Mouse (Mus musculus): ENCODE data around the gene Cxcl15.
"Not testable (repeated sequence)": the region's sequence is repeated elsewhere in the genome, so short reads cannot be mapped to it uniquely, and the experiment has no call there.

Cxcl15 gene

DNA sequence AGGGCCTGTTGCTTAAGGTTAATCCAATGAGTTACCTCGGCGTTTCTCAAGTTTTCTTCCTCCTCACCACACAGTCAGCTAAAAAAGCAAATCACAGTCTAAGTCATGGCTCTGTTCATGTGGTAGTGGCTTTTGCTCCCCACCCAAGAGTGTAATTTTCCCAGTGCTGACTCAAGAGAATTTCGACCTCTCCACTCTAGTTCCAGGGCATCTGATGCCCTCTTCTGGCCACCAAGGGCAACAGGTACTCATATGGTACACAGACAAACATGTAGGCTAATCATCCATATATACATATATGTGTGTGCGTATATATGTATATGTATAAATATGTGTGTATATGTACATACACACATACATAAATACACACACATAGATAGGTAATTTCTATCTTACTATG is 6.2 kb upstream of the Cxcl15 start:
- in situ Hi-C loops (cut with MboI; ENCODE audit: unreplicated experiment in 2 of 2) = loop anchor here in 1 of 2 experiments (5.0 kb wide), 1 partner anchor 126 kb away; no protein-coding TSS in a partner anchor

DNA sequence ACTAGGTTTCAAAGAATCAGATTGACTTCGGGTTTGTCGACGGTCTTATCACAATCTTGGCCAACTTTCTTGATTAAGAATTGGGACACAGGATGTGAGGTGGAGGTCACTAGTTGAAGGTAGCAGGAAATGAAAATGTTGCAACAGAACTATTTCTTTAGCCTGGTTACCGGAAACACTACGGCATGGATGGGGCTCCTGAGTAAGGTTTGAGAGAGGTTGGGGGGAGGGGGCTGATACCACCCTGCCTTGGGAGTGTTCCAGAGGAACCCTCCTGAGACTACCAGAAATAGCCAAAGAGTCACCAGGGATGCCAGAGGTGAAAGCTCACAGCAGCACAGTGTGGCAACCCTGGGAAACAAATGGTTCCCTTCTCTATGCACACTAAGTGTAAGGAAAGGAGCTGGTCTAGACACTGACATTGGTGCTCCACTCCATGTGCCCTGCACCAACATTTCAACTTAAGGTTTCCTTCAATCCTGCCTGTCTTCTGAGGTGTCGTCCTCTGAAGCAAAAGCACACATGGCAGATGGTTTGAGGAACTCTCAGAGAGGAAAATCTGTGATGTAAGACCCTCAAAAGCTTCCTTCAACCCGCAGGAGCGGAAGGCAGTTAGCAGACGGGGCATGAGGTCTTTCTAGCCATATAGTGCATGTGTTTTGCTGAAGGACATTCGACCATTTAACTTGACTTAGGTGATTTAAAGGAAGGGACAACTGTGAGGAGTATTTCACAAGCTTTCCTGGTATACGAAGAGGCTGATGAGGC is 4.8 kb upstream of the Cxcl15 start:
- in situ Hi-C loops (cut with MboI; ENCODE audit: unreplicated experiment in 2 of 2) = loop anchor here (5.0 kb wide), 1 partner anchor 127 kb away; no protein-coding TSS in a partner anchor

DNA sequence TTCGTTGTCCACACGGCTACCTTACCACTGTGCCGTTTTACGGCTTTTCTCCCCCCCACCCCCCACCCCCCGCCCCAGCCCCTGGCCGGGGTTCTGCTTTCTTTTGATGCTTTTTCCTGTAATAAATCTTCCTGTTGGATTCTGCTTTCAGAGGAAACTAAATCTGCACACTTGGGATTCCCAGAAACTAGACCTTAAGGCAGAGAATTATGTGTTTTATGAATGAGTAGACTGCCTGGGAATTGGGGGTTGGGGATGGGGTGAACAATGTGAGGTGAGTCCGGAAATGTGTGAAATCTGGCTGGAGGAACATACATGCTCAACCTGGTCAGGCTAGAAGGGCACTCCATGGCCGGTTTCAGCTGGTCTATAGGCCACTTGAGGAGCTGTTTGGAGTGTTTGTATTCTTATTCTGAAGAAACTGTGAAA is 4.2 kb upstream of the Cxcl15 start:
- in situ Hi-C loops (cut with MboI; ENCODE audit: unreplicated experiment in 2 of 2) = loop anchor here in 1 of 2 experiments (5.0 kb wide), 1 partner anchor 128 kb away; no protein-coding TSS in a partner anchor

DNA sequence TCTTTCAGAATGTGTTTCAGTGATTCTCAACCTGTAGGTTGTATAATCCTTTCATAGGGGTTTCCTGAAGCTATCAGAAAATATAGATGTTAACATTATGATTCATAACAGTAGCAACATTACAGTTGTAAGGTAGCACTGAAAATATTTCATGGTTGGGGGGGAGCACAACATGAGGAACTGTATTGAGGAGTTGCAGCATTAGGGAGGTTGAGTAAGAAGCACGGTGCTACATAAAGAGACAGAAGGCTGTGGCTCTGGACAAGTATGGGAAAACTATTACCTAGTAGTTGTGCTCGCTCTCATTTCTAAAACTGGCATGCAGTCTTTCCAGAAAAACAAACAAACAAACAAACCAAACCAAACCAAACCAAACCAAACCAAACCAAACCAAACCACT is 1.1 kb downstream of the Cxcl15 start:
- in situ Hi-C loops (cut with MboI; ENCODE audit: unreplicated experiment in 2 of 2) = not testable (repeated sequence)

DNA sequence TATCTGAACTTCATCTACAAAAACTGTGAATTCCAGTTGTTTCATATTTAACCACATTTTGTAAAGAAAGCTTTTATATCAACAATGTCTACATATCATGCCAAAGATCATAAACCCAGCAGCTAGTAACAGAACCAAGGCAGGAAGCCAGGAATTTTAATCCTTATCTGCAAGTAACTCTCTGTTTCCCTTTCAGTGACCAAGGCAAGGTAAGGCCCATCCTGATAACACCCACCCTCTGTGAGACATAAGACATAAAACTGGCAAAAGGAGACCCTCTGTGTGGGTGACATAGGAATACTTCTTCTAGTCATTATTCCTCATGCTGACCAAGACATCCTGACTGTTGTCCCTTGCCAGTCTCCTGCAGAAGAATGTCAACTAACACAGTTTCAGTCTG is 10.2 kb downstream of the Cxcl15 start:
- in situ Hi-C loops (cut with MboI; ENCODE audit: unreplicated experiment in 2 of 2) = no loop called here

DNA sequence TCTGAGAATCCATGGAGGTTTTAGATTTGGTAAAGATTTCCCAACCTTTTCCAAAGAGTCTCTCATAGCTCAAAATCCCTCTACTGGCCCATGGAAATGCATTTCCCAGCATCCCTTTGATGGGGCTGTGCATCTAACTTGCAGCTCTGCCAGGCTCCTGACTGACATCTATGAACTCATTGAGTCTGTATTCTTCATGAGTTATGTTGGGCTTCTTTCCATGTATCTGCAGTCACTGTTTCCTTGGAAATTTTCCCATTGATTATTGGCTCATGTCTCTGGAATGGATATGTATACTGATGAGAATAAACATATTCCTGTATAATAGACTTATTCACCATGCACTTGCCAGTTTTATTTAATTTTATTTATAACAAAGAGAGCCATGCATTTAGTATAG is 11.7 kb downstream of the Cxcl15 start:
- in situ Hi-C loops (cut with MboI; ENCODE audit: unreplicated experiment in 2 of 2) = no loop called here

DNA sequence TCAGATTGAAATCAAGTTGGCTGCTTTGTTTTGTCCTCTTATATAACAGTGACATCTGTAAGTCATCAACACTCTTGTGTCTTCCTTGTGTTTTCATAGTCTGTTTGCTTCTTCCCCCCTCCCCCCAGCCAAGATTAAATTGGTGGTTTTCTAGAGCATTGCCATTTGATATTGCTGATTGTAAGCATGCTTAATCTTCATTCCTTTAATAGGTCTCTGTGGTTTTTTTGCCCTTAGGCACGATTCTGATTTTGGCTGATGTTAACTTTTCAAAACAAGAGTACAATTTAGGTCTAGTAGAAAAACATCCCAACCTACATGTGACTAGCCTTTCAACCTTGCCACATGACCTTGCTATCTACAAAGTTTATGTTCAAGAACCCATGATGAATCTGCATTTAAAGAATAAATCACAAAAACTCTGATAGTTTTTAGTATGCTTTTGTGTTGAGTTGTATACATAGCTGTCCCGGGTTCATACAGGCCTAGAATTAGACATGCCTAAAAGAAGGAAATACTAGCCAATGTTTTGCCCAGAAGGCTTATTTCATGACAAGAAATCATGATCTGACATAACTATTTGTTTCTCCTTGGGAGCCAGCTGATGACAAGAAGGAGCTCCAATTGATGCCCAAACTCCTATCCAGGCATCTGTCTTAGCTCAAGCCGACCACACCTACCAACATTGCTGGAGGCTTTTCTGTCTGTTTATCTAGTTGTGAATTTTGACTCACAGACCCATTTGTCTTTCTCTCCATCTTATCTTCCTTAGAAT is 13.0 kb downstream of the Cxcl15 start:
- in situ Hi-C loops (cut with MboI; ENCODE audit: unreplicated experiment in 2 of 2) = no loop called here

DNA sequence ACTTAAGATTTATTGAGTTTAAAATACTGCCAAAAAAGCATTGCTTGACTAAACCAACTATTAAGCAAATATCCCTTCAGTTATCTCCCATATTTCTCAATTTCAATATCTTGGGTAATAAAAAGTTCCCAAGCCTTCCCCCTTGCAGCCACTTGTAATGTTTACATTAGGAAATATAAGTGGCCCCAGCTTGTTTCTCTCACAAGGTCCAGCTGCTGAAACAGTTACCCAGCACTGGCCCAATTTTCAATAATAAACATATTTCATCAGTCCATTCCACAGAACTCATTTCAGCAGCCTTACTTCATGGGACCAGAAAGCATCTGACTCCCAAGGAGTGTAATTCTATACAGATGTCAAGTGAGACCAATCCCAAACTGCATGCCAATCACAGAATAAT is 25.4 kb downstream of the Cxcl15 start:
- in situ Hi-C loops (cut with MboI; ENCODE audit: unreplicated experiment in 2 of 2) = no loop called here

DNA sequence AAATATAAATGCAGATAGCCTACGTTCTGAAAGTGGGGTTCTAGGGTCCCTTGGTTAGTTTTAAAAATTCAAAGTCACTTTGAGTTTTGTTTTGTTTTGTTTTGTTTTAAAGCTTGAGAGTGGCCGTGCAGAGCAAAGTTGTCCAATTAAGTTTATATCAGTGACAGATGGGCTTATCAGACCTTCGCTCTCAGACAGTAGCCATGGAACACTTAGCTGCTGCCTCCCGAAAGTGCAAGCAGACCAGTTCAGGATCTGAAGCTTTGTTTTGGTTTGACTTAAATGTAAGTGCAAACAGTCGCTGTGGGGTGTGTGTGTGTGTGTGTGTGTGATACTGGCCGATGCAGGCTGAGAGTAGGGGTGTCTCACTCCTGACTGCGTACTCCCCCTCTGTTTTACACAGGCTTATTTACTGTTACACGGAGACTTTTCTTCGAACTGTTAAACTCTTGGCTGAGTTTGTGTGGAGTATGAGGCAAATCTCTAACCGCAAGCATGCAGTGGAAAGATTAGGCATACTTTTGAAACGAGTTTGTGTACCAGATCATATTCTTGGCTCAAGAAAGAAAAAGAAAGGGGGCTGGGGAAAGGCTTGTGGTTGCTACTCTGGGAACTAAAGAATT is 37.9 kb downstream of the Cxcl15 start:
- in situ Hi-C loops (cut with MboI; ENCODE audit: unreplicated experiment in 2 of 2) = no loop called here

DNA sequence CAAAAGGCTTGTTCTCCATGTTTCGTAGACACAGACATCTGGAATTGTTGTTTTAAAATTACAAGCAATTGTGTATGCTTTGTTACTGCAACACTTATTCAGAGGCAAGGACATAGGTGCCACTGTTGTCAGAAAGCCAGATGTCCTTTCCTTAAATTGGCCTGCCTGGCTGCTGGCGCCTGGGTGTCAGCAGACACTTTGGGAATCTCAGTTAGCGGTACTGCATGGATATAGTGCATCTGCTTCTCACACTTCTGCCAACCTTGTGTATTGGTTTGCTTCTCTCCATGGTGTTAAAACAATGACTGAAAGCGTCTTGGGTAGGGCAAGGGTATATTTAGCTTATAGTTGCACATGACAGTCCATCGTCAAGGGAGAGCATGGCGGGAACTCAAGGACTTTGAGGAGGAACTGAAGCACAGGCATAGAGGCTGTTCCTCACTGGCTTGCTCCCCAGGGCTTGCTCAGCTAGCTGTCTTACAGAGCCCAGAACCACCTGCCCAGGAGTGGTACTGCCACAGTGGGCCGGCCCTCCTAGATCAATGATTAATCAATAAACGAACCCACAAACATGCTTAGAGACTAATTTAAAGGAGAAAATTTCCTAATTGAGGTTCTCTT is 38.5 kb downstream of the Cxcl15 start:
- in situ Hi-C loops (cut with MboI; ENCODE audit: unreplicated experiment in 2 of 2) = no loop called here

DNA sequence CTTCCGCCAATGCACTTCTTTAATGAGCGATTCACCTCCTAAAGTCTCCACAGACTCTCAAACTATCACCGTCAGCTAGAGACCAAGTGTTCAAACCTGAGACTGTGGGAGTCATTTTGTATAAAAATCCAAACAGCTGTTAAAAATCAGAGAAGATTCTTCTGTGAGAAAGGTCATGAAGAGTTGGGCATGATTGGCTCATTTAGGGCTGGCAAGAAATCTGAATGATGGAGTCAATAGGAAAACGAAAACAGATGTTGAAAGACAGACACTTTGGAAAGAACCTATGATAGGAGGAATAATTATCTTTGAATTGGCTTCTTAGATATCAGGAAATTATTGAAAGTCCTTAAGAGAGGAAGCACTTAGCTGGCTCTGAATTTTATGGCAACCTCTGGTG is 40.1 kb downstream of the Cxcl15 start:
- in situ Hi-C loops (cut with MboI; ENCODE audit: unreplicated experiment in 2 of 2) = no loop called here

DNA sequence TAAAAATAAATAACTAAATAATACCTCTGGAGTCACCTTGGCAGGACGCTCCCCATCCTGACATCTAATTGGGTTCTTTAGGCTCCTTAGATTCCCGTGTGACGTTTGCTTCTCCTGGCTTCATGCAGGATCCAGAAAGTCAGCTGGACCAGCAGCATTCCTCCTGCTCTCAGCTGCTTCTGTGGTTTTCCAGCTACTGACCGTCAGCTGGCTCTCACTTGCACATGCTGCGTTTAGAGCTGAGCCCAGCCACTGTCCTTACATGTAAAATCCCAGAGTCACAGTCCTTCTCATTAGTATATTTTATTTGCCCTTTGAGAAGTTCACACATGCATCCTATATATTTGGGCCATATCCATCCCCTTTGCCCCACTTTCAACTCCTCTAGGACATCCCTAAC is 44.2 kb downstream of the Cxcl15 start:
- in situ Hi-C loops (cut with MboI; ENCODE audit: unreplicated experiment in 2 of 2) = no loop called here

DNA sequence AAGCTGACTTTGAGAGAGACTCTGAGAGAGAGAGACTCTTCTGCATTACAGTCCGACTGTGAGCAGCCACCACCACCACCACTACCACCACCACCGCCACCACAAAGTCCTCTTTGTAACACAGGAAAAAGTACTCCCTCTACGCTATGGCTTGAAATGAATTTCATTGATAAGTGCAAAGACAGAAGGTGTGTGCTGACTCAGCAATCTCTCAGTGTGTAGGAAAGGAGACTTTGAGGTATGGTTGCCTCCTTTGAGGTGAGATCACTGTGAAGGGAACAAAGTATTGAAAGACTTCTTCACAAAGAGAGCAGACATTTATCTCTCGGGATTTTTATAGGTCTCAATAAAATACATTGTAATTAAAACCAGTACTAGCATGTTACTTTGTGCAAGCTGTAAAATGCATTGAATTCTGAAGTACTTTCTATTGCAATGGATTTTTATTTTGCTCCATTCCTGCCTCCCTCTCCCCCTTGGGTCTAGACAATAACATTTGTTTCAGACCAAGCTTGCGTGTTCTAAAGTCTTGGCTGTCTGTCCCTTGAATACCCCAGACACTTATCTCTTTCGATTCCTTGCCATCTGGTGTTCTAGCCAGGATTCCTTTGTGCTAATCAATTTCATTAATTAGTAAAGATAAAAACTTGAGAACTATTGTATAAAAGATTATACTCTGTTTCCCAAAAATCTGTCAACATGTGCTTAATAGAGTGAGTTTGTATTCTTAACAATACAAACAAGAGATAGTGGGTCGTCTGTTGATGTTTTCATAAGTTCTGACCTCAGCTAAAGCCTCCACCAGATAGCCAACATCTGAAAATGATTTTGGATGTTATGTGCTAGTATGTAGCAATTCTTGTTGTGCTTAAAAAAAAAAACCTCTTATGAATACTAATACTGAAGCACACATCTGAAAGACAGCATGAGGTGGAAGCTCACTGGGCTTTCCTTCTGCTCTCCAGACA is 46.9 kb downstream of the Cxcl15 start:
- in situ Hi-C loops (cut with MboI; ENCODE audit: unreplicated experiment in 2 of 2) = no loop called here

DNA sequence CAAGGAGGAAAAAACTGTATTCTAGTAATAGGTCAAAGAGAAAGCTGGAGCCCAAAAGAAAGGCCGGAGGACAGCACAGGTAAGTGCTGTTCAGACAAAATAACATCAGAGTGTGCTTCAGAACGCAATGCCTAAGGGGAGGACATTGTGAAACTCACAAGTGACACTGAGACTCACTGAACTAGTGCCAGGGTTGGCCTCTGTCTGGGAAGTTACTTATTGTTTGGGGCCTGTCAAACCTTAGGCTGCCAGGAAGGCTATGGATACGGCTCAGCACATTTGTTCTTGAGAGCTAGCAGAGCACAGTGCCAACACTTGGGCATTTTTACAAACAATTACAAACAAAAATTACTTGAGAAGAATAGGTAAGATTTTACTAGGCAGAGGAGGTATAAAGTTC is 49.6 kb downstream of the Cxcl15 start:
- in situ Hi-C loops (cut with MboI; ENCODE audit: unreplicated experiment in 2 of 2) = no loop called here

DNA sequence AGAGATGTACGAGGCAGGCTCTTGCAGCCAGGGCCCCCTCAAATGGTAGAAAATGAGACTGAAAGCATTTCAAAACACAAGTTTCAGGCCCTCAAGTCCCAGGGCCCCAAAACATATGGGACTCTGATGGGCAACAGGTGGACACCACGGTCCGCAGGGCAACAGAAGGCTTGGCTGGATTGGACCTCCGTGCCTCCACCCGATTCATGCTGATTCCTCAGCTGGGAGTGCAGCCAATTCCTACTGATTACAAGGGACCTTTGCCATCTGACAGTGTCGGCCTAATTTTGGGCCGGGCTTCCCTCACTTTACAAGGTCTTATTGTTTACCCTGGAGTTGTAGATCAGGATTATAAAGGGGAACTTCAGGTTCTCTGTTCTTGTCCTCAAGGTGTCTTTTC is 55.8 kb downstream of the Cxcl15 start:
- in situ Hi-C loops (cut with MboI; ENCODE audit: unreplicated experiment in 2 of 2) = not testable (repeated sequence)

DNA sequence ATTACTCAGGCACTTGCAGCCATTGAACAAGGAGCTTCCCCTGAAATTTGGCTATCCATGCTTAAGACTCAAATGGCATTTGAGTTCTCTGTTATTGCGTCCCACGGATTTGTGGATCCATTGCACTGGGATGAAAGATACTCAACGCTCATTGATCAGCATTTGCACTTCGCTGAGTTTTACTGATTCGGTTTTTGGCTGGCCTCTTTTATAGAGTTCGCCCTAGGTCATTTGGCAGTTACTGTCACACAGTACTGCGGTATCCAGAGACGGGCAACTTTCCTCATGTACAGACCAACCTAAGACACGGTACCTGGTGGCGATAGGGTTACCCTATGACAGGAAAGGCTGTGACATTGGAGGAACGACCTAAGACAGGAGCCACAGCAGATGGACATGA is 57.1 kb downstream of the Cxcl15 start:
- in situ Hi-C loops (cut with MboI; ENCODE audit: unreplicated experiment in 2 of 2) = not testable (repeated sequence)

Measured in v-Abl transformed pro-B cells (cell line).